Mouse (Mus musculus) hindlimb bud, embryonic 11.5 days (tissue): ENCODE data around the gene Btg1-ps2.
"Not testable (repeated sequence)": the region's sequence is repeated elsewhere in the genome, so short reads cannot be mapped to it uniquely, and the experiment has no call there.

Source experiments
- DNase-seq: peaks from one replicate; pipeline ENCODE4 v3.0.0-alpha.2; 2012; ENCODE audit warnings: low read depth, low spot score; ENCODE audit errors: extremely low spot score

Btg1-ps2 gene

GRCm38 (mm10) chrX:38043014-38043413 is at the start of gene Btg1-ps2:
Gene Btg1-ps2, minus strand, starts transcription at chrX:38043114.
- DNase-seq: not testable (repeated sequence)

- no peak for DNase-seq
Measured at GRCm38 (mm10) chrX:38085041-38085440, 42.1 kb upstream of the Btg1-ps2 start, which contains the start of gene Rhox11. Gene Rhox11, minus strand, starts transcription at chrX:38085141.

GRCm38 (mm10) chrX:38084226-38084625 is 41.3 kb upstream of the Btg1-ps2 start:
- no peak for DNase-seq

GRCm38 (mm10) chrX:38066175-38066574 is 23.3 kb upstream of the Btg1-ps2 start, which contains the start of gene Rhox10:
Gene Rhox10, plus strand, starts transcription at chrX:38066475.
- DNase-seq: no peak

- DNase-seq: no peak
Measured at GRCm38 (mm10) chrX:38061544-38061943, 18.6 kb upstream of the Btg1-ps2 start.

GRCm38 (mm10) chrX:38039666-38040065 is 3.2 kb downstream of the Btg1-ps2 start:
- no peak for DNase-seq

GRCm38 (mm10) chrX:38033841-38034240 is 9.1 kb downstream of the Btg1-ps2 start:
- no peak for DNase-seq

GRCm38 (mm10) chrX:38018597-38018996 is 24.3 kb downstream of the Btg1-ps2 start, which contains the start of gene Btg1-ps1:
Gene Btg1-ps1, minus strand, starts transcription at chrX:38018815.
- not testable (repeated sequence) for DNase-seq

- no peak for DNase-seq
Measured at GRCm38 (mm10) chrX:38008756-38009155, 34.2 kb downstream of the Btg1-ps2 start.
